Mouse (Mus musculus): ENCODE data around the gene Trim44. TPM values are rescaled to one million over a fixed set of nuclear protein-coding genes. Genes with fewer than 3 reads are reported as not detected.

Gene Trim44
- total RNA-seq (2014; fragmentation: Nextera tagmentation) (73.9 and 82.4 TPM in 2 replicates), total RNA-seq (2017) (63.1 and 75.0 TPM in 2 replicates), polyA plus RNA-seq (2012) (18.5 and 22.1 TPM in 2 replicates)

DNA sequence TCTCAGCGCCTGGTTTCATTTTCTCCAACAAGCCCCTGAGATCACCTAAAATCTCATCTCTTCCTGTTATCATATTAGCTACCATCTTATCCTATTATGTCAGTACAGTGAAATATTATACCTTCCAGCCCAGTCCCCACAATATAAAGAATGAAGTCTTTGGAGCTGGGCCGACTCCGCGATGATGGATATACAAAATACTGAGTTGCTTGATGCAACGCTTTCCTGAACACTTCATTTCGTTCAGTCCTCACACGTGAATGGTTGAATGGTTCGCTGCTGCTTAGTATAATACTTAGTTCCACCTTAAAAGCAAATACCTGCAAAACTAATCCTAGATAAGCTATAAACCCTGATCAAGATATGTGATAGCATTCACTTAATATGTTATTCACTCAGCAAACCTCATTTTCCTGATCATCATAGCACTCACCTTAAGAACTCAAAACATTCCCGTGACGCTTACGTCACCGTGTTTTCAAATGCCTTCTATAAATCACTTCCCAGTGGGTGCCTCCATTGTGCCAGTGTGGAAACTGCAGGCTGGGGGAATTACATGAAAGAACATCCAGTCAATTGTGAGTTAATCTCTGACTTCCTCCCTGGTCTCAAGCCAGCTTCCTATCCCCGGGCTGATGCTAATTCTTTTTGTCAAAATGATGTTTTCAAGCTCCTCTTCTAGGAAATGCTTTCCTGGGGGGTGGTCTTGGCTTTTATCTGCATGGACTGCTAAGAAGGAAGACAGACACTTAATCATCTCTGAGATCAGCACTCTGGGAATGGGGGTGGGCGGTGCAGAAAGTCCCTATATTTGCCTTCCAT is at the start of gene Trim44:
Trim44 (minus strand) TSS at position 466 of the 822 bp plus-strand sequence.
- Histone ChIP-seq H3K9me3 (replicated peaks) (no peaks in the 10 kb centered on the region), H3K4me3 (ENCODE audit: low read depth, low read length) (no peak within 1 kb of the TSS), H3K36me3 (replicated peaks) (no peaks in the 10 kb centered on the region), H3K27me3 (ENCODE audit: insufficient read depth, low read length) (no peaks in the 10 kb centered on the region), H3K4me1 (ENCODE audit: insufficient read depth, low read depth, low read length) (peaks cover 16% of the 10 kb centered on the region)
- DNase-seq (ENCODE audit: low spot score) (no peak), ATAC-seq (ENCODE audit: extremely low read depth, insufficient number of reproducible peaks, low FRiP score, poor library complexity, severe bottlenecking) (no peak)
- TF ChIP-seq POLR2AphosphoS5 (IDR thresholded peaks at IDR 0.05; ENCODE audit: insufficient replicate concordance, low read depth, low read length), result no peak
- TF ChIP-seq GATA1 (IDR thresholded peaks at IDR 0.05; ENCODE audit: borderline replicate concordance, low read length), result no peak
- no peak for TF ChIP-seq GATA2 (IDR thresholded peaks at IDR 0.05; ENCODE audit: borderline replicate concordance, low read depth, low read length)
- no peak for TF ChIP-seq CTCF (IDR thresholded peaks at IDR 0.05; ENCODE audit: low read depth, low read length)
- no peak for TF ChIP-seq TAL1 (conservative IDR thresholded peaks at IDR 0.05; ENCODE audit: low read depth, low read length)

DNA sequence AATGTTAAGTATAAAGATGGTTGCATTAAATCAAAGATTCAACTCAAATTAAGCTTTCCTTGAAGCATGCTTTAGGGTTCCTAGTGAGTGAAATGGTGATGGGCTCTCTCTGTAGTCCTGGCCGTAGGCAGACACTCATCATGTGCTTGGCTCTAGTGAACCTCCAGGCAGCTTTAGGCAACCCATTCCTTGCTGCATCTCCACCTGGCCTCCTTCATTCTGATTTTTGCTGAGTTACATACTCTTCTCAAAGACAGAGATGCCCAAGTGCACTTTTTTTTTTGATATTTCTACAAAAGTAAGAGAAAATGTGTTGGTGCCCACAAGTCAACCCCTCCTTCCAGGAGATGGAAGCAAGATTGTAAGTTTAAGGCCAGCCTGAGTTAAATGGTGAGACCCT is 47.5 kb upstream of the Trim44 start:
- TF ChIP-seq TAL1 (conservative IDR thresholded peaks at IDR 0.05; ENCODE audit: low read depth, low read length) (no peak), POLR2AphosphoS5 (IDR thresholded peaks at IDR 0.05; ENCODE audit: insufficient replicate concordance, low read depth, low read length) (no peak), CTCF (IDR thresholded peaks at IDR 0.05; ENCODE audit: low read depth, low read length) (no peak), GATA1 (IDR thresholded peaks at IDR 0.05; ENCODE audit: borderline replicate concordance, low read length) (no peak), GATA2 (IDR thresholded peaks at IDR 0.05; ENCODE audit: borderline replicate concordance, low read depth, low read length) (no peak)
- Histone ChIP-seq H3K36me3 (replicated peaks) (no peaks in the 10 kb centered on the region), H3K9me3 (replicated peaks) (peaks cover 13% of the 10 kb centered on the region), H3K4me1 (ENCODE audit: insufficient read depth, low read depth, low read length) (peaks cover 15% of the 10 kb centered on the region; the same call in 1 of the 2 replicates), H3K4me3 (ENCODE audit: low read depth, low read length) (no peak overlapping the region), H3K27me3 (ENCODE audit: insufficient read depth, low read length) (peaks cover 22% of the 10 kb centered on the region)
- ATAC-seq (ENCODE audit: extremely low read depth, insufficient number of reproducible peaks, low FRiP score, poor library complexity, severe bottlenecking), result no peak
- no peak for DNase-seq (ENCODE audit: low spot score)

DNA sequence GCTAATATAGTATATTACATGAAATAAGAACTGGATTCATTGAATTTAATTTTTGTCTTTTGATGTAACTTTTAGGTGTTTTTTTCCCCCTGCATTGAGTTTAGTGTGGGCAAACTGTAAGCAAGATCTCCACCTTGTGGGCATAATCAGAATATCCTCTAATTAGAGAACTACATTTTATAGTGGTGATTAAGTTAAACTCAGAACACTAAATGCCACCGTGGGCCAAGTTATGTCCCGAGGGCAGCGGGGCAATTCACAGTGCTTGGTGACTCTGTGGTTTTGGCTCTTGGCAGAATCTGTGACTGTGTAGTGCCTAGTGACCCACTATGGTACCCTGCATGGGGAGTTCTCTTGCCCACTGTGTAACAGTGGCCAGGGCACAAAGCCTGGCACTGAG is 45.8 kb upstream of the Trim44 start:
- DNase-seq (ENCODE audit: low spot score) (no peak), ATAC-seq (ENCODE audit: extremely low read depth, insufficient number of reproducible peaks, low FRiP score, poor library complexity, severe bottlenecking) (no peak)
- Histone ChIP-seq H3K4me1 (ENCODE audit: insufficient read depth, low read depth, low read length) (peaks cover 15% of the 10 kb centered on the region; the same call in 1 of the 2 replicates), H3K27me3 (ENCODE audit: insufficient read depth, low read length) (peaks cover 30% of the 10 kb centered on the region), H3K36me3 (replicated peaks) (no peaks in the 10 kb centered on the region), H3K9me3 (replicated peaks) (peaks cover 13% of the 10 kb centered on the region), H3K4me3 (ENCODE audit: low read depth, low read length) (no peak overlapping the region)
- TF ChIP-seq GATA2 (IDR thresholded peaks at IDR 0.05; ENCODE audit: borderline replicate concordance, low read depth, low read length) (no peak), GATA1 (IDR thresholded peaks at IDR 0.05; ENCODE audit: borderline replicate concordance, low read length) (no peak), CTCF (IDR thresholded peaks at IDR 0.05; ENCODE audit: low read depth, low read length) (no peak), TAL1 (conservative IDR thresholded peaks at IDR 0.05; ENCODE audit: low read depth, low read length) (no peak), POLR2AphosphoS5 (IDR thresholded peaks at IDR 0.05; ENCODE audit: insufficient replicate concordance, low read depth, low read length) (no peak)

DNA sequence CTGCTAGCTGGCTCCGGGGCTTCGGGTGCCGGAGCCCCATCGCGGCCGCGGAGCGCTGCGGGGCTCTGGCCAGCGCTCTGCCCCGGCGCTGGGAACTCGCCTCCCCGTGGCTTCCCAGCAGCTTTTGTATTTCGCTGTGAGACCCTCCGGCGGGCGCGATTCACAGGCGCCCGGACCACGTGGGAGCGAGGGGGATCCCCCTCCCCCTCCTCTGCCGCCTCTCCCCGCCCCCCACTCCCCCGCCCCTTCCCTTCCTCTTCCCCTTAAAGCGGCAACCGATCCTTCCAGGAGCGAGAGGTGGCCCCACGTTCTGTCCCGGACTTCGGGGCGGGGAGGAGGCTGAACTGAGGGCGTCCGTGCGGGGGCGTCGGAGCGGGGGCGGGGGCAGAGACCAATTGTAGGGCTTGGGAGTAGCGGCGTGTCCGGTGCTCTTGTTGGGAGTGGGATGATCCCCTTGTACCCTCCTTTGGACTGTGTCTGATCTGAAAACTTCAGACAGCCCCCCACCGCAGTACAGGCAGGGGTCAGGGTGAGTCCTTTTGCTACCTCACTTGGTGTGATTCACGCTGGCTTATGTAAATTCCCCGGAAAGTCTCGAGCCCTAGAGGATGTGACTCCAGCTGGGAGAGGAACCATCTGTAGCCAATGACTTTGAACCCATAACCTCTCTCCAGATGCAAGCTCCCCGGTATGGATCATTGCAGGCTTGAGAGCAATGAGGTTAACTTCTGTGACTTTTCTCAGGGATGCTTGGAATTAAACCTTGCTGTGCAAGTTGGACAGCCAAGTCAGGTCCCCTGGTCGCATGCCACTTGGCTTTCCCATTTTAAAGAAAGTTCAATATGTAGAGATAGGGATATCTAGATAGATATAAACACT is 44.3 kb upstream of the Trim44 start, which contains the start of gene Fjx1:
Fjx1 (minus strand) TSS at position 829 of the 879 bp plus-strand sequence.
- ATAC-seq (ENCODE audit: extremely low read depth, insufficient number of reproducible peaks, low FRiP score, poor library complexity, severe bottlenecking) (no peak), DNase-seq (ENCODE audit: low spot score) (no peak)
- peaks cover 13% of the 10 kb centered on the region for H3K9me3 ChIP-seq (replicated peaks)
- no peaks in the 10 kb centered on the region for H3K36me3 ChIP-seq (replicated peaks)
- peaks cover 15% of the 10 kb centered on the region; the same call in 1 of the 2 replicates for H3K4me1 ChIP-seq (ENCODE audit: insufficient read depth, low read depth, low read length)
- peaks cover 30% of the 10 kb centered on the region for H3K27me3 ChIP-seq (ENCODE audit: insufficient read depth, low read length)
- no peak for TF ChIP-seq GATA1 (IDR thresholded peaks at IDR 0.05; ENCODE audit: borderline replicate concordance, low read length)
- no peak for TF ChIP-seq CTCF (IDR thresholded peaks at IDR 0.05; ENCODE audit: low read depth, low read length)
- TF ChIP-seq GATA2 (IDR thresholded peaks at IDR 0.05; ENCODE audit: borderline replicate concordance, low read depth, low read length), result no peak
- no peak for TF ChIP-seq TAL1 (conservative IDR thresholded peaks at IDR 0.05; ENCODE audit: low read depth, low read length)
- TF ChIP-seq POLR2AphosphoS5 (IDR thresholded peaks at IDR 0.05; ENCODE audit: insufficient replicate concordance, low read depth, low read length), result no peak
- H3K4me3 ChIP-seq (ENCODE audit: low read depth, low read length), result peak within 1 kb of the TSS; percentile 65

DNA sequence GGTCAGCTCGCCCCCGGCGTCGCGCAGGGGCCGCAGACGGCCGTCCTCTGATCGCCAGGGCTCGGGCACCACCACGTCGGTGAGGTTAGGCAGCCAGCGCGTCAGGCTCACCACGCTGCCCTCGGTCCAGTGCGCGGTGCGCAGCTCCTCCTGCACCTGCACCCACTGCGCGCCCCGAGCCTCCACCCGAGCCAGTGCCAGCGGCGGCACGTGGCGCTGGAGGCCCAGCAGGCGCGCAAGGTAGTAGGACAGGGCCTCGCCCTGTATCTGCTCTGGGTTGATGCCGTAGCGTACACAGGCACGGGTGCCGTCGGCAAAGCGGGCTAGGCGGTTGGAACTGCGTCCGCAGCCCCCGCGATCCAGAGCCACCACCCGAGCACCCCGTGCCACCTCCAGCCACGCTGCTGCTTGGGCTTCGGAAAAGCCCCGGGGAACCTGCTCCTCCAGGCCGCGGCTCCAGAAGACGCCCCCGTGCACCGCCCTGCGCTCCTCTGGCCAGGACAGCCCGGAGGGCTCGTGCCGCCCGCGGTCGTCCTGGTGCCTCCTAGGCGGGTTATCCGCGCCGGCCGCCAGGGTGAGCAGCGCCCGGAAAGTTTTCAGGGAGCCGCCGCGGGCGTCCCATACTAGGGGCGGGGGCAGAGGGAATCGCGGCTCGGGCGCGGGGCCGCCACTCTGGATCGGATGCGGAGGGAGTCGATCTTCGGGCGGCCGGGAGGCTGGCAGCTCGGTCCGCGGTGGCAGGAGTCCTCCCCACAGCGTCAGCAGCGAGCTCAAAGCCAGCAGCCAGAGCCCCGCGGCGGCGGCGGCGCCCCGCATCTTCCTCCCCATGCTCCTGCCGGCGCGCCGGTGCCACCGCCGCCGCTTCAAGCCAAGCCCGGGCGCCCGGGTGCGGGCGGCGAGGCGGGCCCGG is 43.4 kb upstream of the Trim44 start:
- ATAC-seq (ENCODE audit: extremely low read depth, insufficient number of reproducible peaks, low FRiP score, poor library complexity, severe bottlenecking), result no peak
- Histone ChIP-seq H3K4me1 (ENCODE audit: insufficient read depth, low read depth, low read length) (peaks cover 15% of the 10 kb centered on the region; the same call in 1 of the 2 replicates), H3K27me3 (ENCODE audit: insufficient read depth, low read length) (peaks cover 34% of the 10 kb centered on the region), H3K4me3 (ENCODE audit: low read depth, low read length) (peak overlapping the region; percentile 65), H3K9me3 (replicated peaks) (peaks cover 13% of the 10 kb centered on the region), H3K36me3 (replicated peaks) (no peaks in the 10 kb centered on the region)
- TF ChIP-seq TAL1 (conservative IDR thresholded peaks at IDR 0.05; ENCODE audit: low read depth, low read length) (no peak), CTCF (IDR thresholded peaks at IDR 0.05; ENCODE audit: low read depth, low read length) (no peak), POLR2AphosphoS5 (IDR thresholded peaks at IDR 0.05; ENCODE audit: insufficient replicate concordance, low read depth, low read length) (no peak), GATA1 (IDR thresholded peaks at IDR 0.05; ENCODE audit: borderline replicate concordance, low read length) (no peak), GATA2 (IDR thresholded peaks at IDR 0.05; ENCODE audit: borderline replicate concordance, low read depth, low read length) (no peak)
- no peak for DNase-seq (ENCODE audit: low spot score)

Data from G1E (cell line).